Mouse (Mus musculus) kidney, embryonic 14.5 days (tissue): ENCODE measurements at regions not wholly inside any gene's neighbourhood (a gene's known extent, or its start where the extent isn't known, plus 50 kb on each side); places are given as distances from the start of the nearest gene placed in this dataset.

Experiments
- ATAC-seq: fragments of 200-750 bp; cut with Nextera tagmentation; 2 replicates; pipeline ENCODE4 v1.8.0; 2017; ENCODE audit warnings: moderate number of reproducible peaks, mild to moderate bottlenecking, moderate TSS enrichment, moderate library complexity; ENCODE audit not compliant: low FRiP score, low TSS enrichment
- H3K27ac ChIP-seq: fragments of 300-500 bp; sonication (generic); 2 replicates; pipeline ENCODE4 v1.5.1; 2014; ENCODE audit warnings: low read depth, mild to moderate bottlenecking, low read length, moderate library complexity, mixed read lengths
- H3K27me3 ChIP-seq: fragments of 300-500 bp; sonication (generic); 2 replicates; pipeline ENCODE4 v1.6.1; 2014; ENCODE audit warnings: mild to moderate bottlenecking, low read length; ENCODE audit not compliant: control insufficient read depth, insufficient read depth
- H3K36me3 ChIP-seq: fragments of 300-500 bp; sonication (generic); 2 replicates; pipeline ENCODE4 v1.6.1; 2014; ENCODE audit warnings: low read length, mixed read lengths; ENCODE audit not compliant: control insufficient read depth, insufficient read depth
- H3K4me1 ChIP-seq: fragments of 300-500 bp; sonication (generic); 2 replicates; pipeline ENCODE4 v1.6.1; 2014; ENCODE audit warnings: low read length, mixed read lengths; ENCODE audit not compliant: control insufficient read depth, insufficient read depth
- H3K4me2 ChIP-seq: fragments of 300-500 bp; sonication (generic); replicated peaks from 2 replicates; pipeline ENCODE4 v1.6.1; 2014; ENCODE audit warnings: low read depth, mild to moderate bottlenecking, low read length
- H3K4me3 ChIP-seq: fragments of 300-500 bp; sonication (generic); 2 replicates; pipeline ENCODE4 v1.5.1; 2014; ENCODE audit warnings: mild to moderate bottlenecking, low read length
- H3K9ac ChIP-seq: fragments of 300-500 bp; sonication (generic); 2 replicates; pipeline ENCODE4 v1.6.1; 2014; ENCODE audit warnings: low read depth, mild to moderate bottlenecking, low read length, moderate library complexity
- H3K9me3 ChIP-seq: fragments of 300-500 bp; sonication (generic); 2 replicates; pipeline ENCODE4 v1.6.1; 2016; ENCODE audit warnings: low read length; ENCODE audit not compliant: control insufficient read depth
- WGBS: fragments of 180-500 bp; shearing (Covaris S2); extraction: QIAGEN DNeasy Blood & Tissue Kit; methylation state at CpG from one replicate; pipeline ENCODE4 v1.1.7; 2014; 5-methylcytosine and 5-hydroxymethylcytosine counted together

DNA sequence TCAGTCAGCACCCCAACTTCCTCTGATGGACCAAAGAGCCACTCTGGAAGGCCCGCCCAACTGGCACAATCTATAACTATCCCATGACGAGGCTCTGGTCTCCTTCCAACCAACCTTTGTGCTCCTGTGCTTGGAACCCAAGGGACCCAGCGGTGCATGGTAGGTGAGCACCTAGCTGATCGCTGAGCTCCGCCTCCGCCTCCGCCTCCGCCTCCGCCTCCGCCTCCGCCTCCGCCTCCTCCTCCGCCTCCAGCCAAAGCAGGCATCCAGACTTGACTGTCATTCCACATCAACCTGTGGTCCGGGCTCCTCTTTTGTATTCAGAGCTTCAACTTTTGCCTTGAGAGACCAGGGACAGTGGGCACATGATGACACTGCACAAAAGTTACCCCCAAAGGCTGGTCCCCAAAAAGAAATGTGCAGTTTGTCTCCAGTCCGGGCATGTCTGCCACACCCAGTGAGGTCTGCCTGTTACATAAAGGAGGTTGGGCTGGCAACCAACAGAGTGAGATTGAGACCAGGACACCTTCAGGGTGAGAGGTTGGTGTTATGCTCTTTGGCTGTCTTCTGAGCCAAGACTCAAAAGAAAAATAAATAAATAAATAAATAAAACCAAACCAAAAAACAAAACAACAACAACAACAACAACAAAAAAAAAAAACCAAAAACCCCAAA, 86.1 kb upstream of the Map3k1 start:
- no peaks in the 10 kb centered on the region for H3K27me3 ChIP-seq
- peaks cover 18% of the 10 kb centered on the region for H3K4me1 ChIP-seq
- no peak overlapping the region for H3K9ac ChIP-seq
- ATAC-seq = peak; percentile 60
- no peak overlapping the region for H3K27ac ChIP-seq
- no peaks in the 10 kb centered on the region for H3K9me3 ChIP-seq
- no peak overlapping the region for H3K4me3 ChIP-seq
- WGBS = 62% methylated on average over 15 of the region's 15 CpGs
- no peaks in the 10 kb centered on the region for H3K36me3 ChIP-seq
- peak overlapping the region; percentile 1; the same call in 1 of the 2 replicates for H3K4me2 ChIP-seq

- no peaks in the 10 kb centered on the region for H3K27me3 ChIP-seq
- WGBS = 9% methylated on average over 2 of the region's 2 CpGs
- no peak overlapping the region for H3K9ac ChIP-seq
- no peak overlapping the region for H3K4me3 ChIP-seq
- peaks cover 18% of the 10 kb centered on the region for H3K4me1 ChIP-seq
- H3K4me2 ChIP-seq = no peak overlapping the region
- no peak for ATAC-seq
- no peak overlapping the region for H3K27ac ChIP-seq
- no peaks in the 10 kb centered on the region for H3K36me3 ChIP-seq
- no peaks in the 10 kb centered on the region for H3K9me3 ChIP-seq
These were observed 87.5 kb upstream of the Map3k1 start for GRCm38 (mm10) chr13:111896279-111896678.

DNA sequence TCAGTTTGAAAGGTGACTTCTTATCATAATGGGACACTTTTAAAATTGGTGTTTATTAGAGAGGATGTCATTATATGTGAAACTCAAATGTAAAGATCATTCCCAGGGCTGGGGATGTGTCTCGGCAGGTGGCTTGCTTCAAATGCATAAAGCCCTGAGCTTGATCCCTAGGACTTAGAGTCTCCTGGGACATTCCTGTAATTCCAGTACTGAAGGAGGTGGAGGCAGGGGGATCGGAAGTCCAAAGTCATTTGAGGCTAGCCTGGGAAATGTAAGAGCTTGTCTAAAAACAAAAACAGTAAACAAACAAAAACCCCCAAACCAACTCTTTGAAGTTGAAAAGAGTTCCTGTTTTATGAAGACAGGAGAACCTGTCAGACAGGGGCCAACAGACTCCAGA, 94.6 kb upstream of the Map3k1 start:
- no peak for ATAC-seq
- no peak overlapping the region for H3K27ac ChIP-seq
- H3K4me2 ChIP-seq = no peak overlapping the region
- H3K9me3 ChIP-seq = no peaks in the 10 kb centered on the region
- no peaks in the 10 kb centered on the region for H3K36me3 ChIP-seq
- no peak overlapping the region for H3K4me3 ChIP-seq
- 49% methylated on average over 2 of the region's 2 CpGs for WGBS
- H3K4me1 ChIP-seq = peaks cover 9% of the 10 kb centered on the region
- H3K27me3 ChIP-seq = no peaks in the 10 kb centered on the region
- no peak overlapping the region for H3K9ac ChIP-seq

- WGBS = 65% methylated on average over 9 of the region's 9 CpGs
- H3K4me2 ChIP-seq = no peak overlapping the region
- H3K9me3 ChIP-seq = no peaks in the 10 kb centered on the region
- peaks cover 9% of the 10 kb centered on the region for H3K4me1 ChIP-seq
- no peak overlapping the region for H3K4me3 ChIP-seq
- H3K9ac ChIP-seq = no peak overlapping the region
- no peaks in the 10 kb centered on the region for H3K27me3 ChIP-seq
- H3K36me3 ChIP-seq = no peaks in the 10 kb centered on the region
- H3K27ac ChIP-seq = no peak overlapping the region
- ATAC-seq = no peak
These were observed 95.1 kb upstream of the Map3k1 start for GRCm38 (mm10) chr13:111903931-111904330.

DNA sequence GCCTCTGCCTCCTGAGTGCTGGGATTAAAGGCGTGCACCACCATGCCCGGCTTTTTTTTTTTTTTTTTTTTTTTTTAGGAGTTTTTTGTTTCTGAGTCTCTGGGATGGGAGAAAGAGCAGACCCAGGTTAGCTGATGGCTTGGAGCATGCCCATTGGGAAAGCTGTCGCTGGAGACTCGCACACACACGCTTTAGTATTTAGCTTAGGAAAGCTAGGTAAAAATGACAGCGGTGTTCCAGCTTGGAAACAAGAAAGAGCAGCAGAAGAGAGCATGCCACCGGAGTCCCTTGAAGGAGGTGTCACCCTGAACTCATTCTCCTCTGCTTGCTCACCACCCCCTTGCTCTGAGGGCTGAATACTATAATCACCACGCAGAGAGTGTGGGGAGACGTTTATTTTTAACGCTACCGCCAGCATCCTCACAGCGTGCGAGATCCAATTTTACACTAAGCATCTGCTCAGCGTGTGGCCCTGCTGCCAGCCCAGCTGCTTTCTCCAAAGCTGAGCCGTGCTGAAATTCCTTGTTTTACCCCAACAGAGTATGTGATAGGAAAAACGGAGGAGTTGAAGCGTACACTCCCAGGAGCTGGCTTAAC, 95.9 kb upstream of the Map3k1 start:
- Histone ChIP-seq H3K4me2 (no peak overlapping the region), H3K27ac (0 out of 2 replicates have a peak overlapping the region, but pooled peaks have one; percentile 59), H3K9ac (no peak overlapping the region), H3K36me3 (no peaks in the 10 kb centered on the region), H3K9me3 (no peaks in the 10 kb centered on the region), H3K4me3 (no peak overlapping the region), H3K4me1 (peaks cover 9% of the 10 kb centered on the region), H3K27me3 (no peaks in the 10 kb centered on the region)
- WGBS = 31% methylated on average over 15 of the region's 17 CpGs
- ATAC-seq = peak; percentile 39; the same call in 1 of the 2 replicates

- ATAC-seq = peak; percentile 51; the same call in 1 of the 2 replicates
- peak overlapping the region; percentile 59; the same call in 1 of the 2 replicates for H3K27ac ChIP-seq
- no peak overlapping the region for H3K4me2 ChIP-seq
- peaks cover 9% of the 10 kb centered on the region for H3K4me1 ChIP-seq
- WGBS = 19% methylated on average over 10 of the region's 10 CpGs
- no peaks in the 10 kb centered on the region for H3K27me3 ChIP-seq
- H3K9ac ChIP-seq = no peak overlapping the region
- no peaks in the 10 kb centered on the region for H3K36me3 ChIP-seq
- H3K9me3 ChIP-seq = no peaks in the 10 kb centered on the region
- no peak overlapping the region for H3K4me3 ChIP-seq
These were observed 96.5 kb upstream of the Map3k1 start for GRCm38 (mm10) chr13:111905213-111905701.

DNA sequence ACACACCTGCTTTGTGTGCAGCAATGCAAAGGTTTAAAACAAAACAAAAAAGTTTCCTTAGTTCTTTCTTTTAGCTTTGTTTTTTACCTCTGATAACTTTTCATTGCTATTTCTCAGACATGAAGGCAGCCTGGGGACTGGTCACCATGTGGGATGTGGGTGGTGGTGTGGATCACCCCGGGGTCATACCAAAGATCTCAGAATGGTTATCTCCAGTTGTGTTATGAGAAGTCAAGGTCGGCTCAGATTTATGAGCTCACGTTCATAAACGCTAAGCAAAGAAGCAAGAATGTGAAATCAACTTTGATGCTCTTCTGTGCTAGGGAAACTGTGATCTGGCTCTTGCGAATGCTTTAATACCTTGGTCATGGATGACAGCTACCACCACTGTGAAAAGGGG, 102.3 kb upstream of the Map3k1 start:
- H3K4me2 ChIP-seq = no peak overlapping the region
- no peak overlapping the region for H3K9ac ChIP-seq
- 80% methylated on average over 5 of the region's 5 CpGs for WGBS
- no peaks in the 10 kb centered on the region for H3K27me3 ChIP-seq
- no peak for ATAC-seq
- no peak overlapping the region for H3K27ac ChIP-seq
- no peaks in the 10 kb centered on the region for H3K4me1 ChIP-seq
- no peaks in the 10 kb centered on the region for H3K9me3 ChIP-seq
- H3K36me3 ChIP-seq = no peaks in the 10 kb centered on the region
- no peak overlapping the region for H3K4me3 ChIP-seq

- Histone ChIP-seq H3K9me3 (no peaks in the 10 kb centered on the region), H3K4me2 (no peak overlapping the region), H3K4me1 (no peaks in the 10 kb centered on the region), H3K27me3 (no peaks in the 10 kb centered on the region), H3K36me3 (no peaks in the 10 kb centered on the region), H3K27ac (no peak overlapping the region), H3K4me3 (no peak overlapping the region), H3K9ac (no peak overlapping the region)
- no peak for ATAC-seq
- 83% methylated on average over 11 of the region's 11 CpGs for WGBS
These were observed 103.0 kb upstream of the Map3k1 start for GRCm38 (mm10) chr13:111911661-111912312.

DNA sequence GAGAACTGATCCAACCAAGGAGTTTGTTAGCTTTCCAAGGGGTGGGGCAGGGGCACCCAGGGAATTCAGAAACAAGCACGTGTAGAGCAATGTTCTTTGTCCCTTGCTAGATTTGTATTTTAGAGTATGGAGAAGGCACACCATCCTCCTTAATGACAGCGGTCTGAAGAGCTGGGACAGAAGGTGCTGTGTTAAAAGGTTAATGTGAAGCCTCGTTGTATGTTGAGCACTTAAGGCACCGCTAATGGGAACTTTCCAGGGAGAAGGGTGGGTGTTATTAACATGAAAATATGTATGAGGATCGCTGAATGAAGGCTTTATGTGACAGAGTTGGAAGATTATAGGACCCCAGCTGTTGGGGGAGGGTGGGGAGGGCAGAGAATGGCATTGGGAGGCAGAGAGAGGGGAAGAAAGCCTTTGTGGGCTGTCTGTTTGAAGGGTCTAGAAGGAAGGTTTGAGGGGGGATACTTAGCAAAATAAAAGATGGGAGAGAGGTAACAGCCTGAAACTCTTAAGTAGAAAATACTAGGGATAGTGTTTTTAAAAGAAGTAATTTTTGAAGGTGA, 105.6 kb upstream of the Map3k1 start:
- Histone ChIP-seq H3K27me3 (no peaks in the 10 kb centered on the region), H3K27ac (no peak overlapping the region), H3K36me3 (no peaks in the 10 kb centered on the region), H3K9me3 (no peaks in the 10 kb centered on the region), H3K9ac (no peak overlapping the region), H3K4me2 (no peak overlapping the region), H3K4me3 (no peak overlapping the region), H3K4me1 (no peaks in the 10 kb centered on the region)
- no peak for ATAC-seq
- WGBS = 59% methylated on average over 5 of the region's 5 CpGs
